Mouse (Mus musculus): ENCODE results near the gene Olfr161. TPM values are rescaled to one million over a fixed set of nuclear protein-coding genes. Genes with fewer than 3 reads are reported as not detected.
"Not testable (repeated sequence)": the region's sequence is repeated elsewhere in the genome, so short reads cannot be mapped to it uniquely, and the experiment has no call there.

Olfr161 gene
- polyA plus RNA-seq (2015; fragmentation: Nextera tagmentation; extraction: Ambion mirVana): not detected in 2 replicates

DNA sequence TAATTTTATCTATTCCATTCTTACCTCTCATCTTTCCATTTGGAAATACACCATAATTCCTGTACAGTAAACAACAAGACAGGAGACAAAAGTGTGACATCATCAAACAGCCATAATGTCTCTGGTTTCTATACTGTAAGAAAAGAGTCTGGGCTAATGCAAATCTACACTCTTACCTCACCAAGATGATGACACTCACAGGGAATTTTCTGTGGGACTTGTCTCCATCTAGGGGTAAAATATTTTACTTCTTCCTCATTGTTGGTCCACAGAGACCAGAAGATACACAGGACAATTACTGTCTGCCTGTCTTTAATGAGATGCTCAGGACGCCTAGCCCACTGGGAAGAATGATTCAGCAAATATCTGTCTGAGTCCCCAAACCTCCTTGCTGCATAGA is at the start of gene Olfr161:
Olfr161 (plus strand) TSS at position 352 of the 400 bp plus-strand sequence.
- no peak within 1 kb of the TSS for H3K4me3 ChIP-seq
- no peaks in the 10 kb centered on the region for H3K36me3 ChIP-seq
- 54% methylated on average over 1 of the region's 1 CpGs for WGBS
- no peak within 1 kb of the TSS for H3K4me2 ChIP-seq
- no peak for ATAC-seq (ENCODE audit: extremely low read depth, insufficient number of reproducible peaks, low FRiP score, low TSS enrichment)
- H3K9ac ChIP-seq: no peak within 1 kb of the TSS
- H3K27me3 ChIP-seq (replicated peaks): no peaks in the 10 kb centered on the region
- peaks cover 13% of the 10 kb centered on the region for H3K9me3 ChIP-seq
- H3K4me1 ChIP-seq: no peaks in the 10 kb centered on the region
- H3K27ac ChIP-seq (replicated peaks): no peak within 1 kb of the TSS

- ATAC-seq (ENCODE audit: extremely low read depth, insufficient number of reproducible peaks, low FRiP score, low TSS enrichment): no peak
- Histone ChIP-seq H3K9ac (no peak overlapping the region), H3K27me3 (replicated peaks) (no peaks in the 10 kb centered on the region), H3K36me3 (no peaks in the 10 kb centered on the region), H3K4me1 (no peaks in the 10 kb centered on the region), H3K27ac (replicated peaks) (no peak overlapping the region), H3K4me2 (no peak overlapping the region), H3K4me3 (no peak overlapping the region), H3K9me3 (0 out of 2 replicates have a peak, but pooled peaks cover 3% of the 10 kb centered on the region)
Measured at GRCm38 (mm10) chr16:3563553-3563952, 27.3 kb upstream of the Olfr161 start.

DNA sequence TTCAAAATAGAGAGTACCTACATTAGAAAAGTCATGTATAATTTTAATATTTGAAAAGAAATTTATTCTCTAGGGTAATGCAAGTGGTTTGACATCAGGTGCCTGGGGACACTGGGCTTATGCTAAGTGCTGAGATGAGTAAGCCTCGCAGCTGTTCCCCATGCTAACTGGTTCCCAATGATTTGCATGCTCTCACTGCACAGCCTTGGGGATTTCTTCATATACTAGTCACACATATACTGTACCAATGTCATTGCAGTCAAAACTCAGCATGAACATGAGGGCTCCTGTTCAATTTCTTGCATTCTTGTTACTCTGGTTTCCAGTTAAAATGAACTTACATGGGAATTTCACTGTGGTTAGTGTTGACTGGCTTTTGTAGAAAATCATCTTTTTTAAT is 13.2 kb upstream of the Olfr161 start:
- not testable (repeated sequence) for H3K27ac ChIP-seq (replicated peaks); H3K36me3 ChIP-seq; ATAC-seq (ENCODE audit: extremely low read depth, insufficient number of reproducible peaks, low FRiP score, low TSS enrichment); H3K27me3 ChIP-seq (replicated peaks); H3K4me2 ChIP-seq; H3K4me1 ChIP-seq; H3K9ac ChIP-seq; H3K4me3 ChIP-seq
- WGBS: 53% methylated on average over 1 of the region's 1 CpGs
- H3K9me3 ChIP-seq: peaks cover 12% of the 10 kb centered on the region

GRCm38 (mm10) chr16:3578227-3578848 is 12.5 kb upstream of the Olfr161 start:
- H3K27me3 ChIP-seq (replicated peaks); H3K4me3 ChIP-seq; H3K4me2 ChIP-seq; H3K4me1 ChIP-seq; H3K27ac ChIP-seq (replicated peaks); H3K9ac ChIP-seq; H3K36me3 ChIP-seq; ATAC-seq (ENCODE audit: extremely low read depth, insufficient number of reproducible peaks, low FRiP score, low TSS enrichment): not testable (repeated sequence)
- WGBS: 73% methylated on average over 1 of the region's 1 CpGs
- peaks cover 17% of the 10 kb centered on the region for H3K9me3 ChIP-seq

- H3K27ac ChIP-seq (replicated peaks); H3K36me3 ChIP-seq; H3K4me1 ChIP-seq; H3K9ac ChIP-seq; ATAC-seq (ENCODE audit: extremely low read depth, insufficient number of reproducible peaks, low FRiP score, low TSS enrichment); H3K4me2 ChIP-seq; H3K27me3 ChIP-seq (replicated peaks); H3K4me3 ChIP-seq: not testable (repeated sequence)
- peaks cover 12% of the 10 kb centered on the region for H3K9me3 ChIP-seq
- WGBS: 71% methylated on average over 5 of the region's 5 CpGs
Measured at GRCm38 (mm10) chr16:3631376-3631775, 40.5 kb downstream of the Olfr161 start.

DNA sequence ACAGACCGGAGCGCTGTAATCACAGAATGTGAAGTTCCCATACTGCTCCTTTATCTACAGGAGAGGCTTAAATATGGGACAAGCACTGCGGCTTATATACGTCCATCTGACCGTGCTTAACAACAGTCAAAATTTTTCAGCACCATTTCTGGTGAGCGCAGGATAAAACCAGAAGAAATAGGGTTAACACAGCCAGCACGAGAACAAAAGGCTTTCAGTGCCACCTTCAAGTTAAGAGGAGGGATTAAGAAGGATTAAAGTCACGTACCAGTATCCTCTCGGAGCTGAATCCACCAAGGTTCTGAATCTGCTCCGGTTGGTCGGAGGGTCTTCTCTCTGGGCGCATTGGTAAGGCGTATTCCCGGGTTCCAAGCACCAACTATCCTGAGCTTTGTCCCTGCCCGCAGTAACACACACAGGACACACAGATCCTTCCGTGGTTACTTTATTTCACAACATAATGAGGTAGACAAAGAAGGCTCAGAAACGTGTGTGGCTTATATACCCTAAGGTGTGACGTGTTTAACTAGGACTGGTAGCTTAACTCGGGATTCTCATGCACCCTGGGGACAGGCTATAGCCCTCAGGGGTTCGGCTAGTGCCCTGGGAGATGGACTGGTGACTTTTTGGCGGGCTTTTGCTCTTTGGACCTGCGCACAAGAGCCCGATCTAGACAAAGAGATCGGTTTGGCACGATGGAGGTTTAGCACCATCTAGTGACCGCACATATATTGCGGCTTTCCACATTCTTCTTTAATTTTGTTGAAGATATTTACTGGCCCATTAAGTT is 41.9 kb downstream of the Olfr161 start:
- not testable (repeated sequence) for H3K4me1 ChIP-seq; H3K27ac ChIP-seq (replicated peaks); H3K27me3 ChIP-seq (replicated peaks); H3K9me3 ChIP-seq; ATAC-seq (ENCODE audit: extremely low read depth, insufficient number of reproducible peaks, low FRiP score, low TSS enrichment); H3K36me3 ChIP-seq
- H3K4me3 ChIP-seq: peak overlapping the region; percentile 42
- WGBS: 38% methylated on average over 27 of the region's 27 CpGs
- H3K9ac ChIP-seq: peak overlapping the region; percentile 77
- H3K4me2 ChIP-seq: peak overlapping the region; percentile 64

Other genes starting within 250 kb of the Olfr161 start
- gene Mefv, start 127.1 kb downstream of the Olfr161 start, polyA plus RNA-seq (2015; fragmentation: Nextera tagmentation; extraction: Ambion mirVana): 0.04 TPM in 1 of 2 replicates, not detected in the other
- 26.6 and 27.1 TPM in 2 replicates for gene Zfp263, start 153.1 kb downstream of the Olfr161 start, polyA plus RNA-seq (2015; fragmentation: Nextera tagmentation; extraction: Ambion mirVana)
- not detected in 2 replicates for gene Olfr15, start 239.8 kb downstream of the Olfr161 start, polyA plus RNA-seq (2015; fragmentation: Nextera tagmentation; extraction: Ambion mirVana)